Mouse (Mus musculus): ENCODE results near the gene Shc3.

The Shc3 gene

DNA sequence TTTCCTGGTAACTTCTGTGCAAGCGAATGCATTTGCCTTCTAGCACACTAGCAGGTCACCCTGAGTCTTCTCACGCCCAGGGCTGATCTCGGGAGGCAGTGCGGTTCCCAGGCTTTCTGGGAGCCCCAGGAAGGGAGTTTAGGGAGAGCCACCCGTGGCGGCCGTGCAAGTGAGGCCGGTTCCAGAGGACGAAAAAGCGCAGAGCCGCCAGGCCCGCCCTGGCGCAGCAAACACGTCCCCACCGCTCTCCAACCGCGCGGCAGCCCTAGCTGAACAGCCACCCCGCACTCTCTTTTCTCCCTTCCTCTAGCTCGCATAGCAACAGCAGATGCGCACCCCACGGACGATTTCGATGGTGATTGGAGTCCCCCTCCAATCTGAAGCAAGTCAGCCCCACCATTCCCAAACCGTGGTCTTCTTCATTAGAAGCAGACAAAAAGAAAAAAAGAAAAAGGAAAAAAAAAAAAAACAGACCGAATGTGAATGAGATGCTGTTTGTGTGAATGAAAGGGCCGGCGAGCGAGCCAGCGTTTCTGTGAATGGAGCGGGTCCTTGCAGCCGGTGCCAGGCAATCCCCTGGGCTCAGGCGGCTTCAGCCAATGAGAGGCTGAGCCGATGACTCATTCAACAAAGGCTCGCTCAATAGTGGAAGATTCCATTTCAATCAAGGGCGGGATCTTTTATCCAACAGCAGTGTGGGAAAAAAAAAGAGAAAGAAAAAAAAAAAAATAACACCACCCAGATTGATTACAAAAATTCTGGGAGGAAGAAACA, at the start of gene Shc3:
Gene Shc3, minus strand, starts transcription at position 509 of the 774 bp plus-strand sequence.
- DNase-seq: peak; percentile 21

DNA sequence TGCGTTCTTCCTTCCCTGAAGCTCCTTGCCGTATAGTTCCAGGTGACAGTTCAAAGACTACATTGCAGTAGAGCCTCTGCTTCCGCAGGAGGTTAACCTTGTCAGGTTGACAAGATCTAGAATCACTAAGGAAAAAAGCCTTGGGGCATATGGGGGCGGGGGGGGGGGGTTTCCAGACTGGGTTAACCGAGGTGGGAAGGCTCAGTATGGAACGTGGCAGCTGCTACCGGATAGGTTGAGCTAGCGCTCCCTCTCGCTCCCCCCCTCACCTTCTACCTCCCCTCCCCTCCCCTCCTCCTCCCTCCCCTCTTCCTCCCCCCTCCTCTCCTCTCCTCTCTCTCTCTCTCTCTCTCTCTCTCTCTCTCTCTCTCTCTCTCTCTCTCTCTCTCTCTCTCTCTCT, 49.4 kb upstream of the Shc3 start:
- no peak for DNase-seq

DNA sequence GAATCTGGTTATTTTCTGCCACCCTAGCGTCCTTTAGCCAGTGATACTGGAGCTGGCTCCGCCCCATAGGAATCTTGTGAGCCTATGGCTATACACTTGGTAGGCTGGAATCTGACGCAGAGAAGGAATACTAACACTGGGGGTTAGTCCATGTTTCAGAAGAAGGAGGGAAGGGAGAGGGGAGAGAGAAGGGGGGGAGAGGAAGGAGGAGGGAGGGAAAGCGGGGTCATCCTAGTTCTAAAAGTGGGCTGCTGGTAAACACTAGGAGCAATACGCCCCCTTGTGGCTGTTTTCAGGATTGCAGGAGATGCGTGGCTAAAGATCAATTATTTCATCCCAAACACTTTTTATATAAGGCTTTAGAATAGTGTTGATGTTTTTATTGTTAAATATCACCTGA, 48.6 kb upstream of the Shc3 start:
- DNase-seq: peak; percentile 62

- DNase-seq: no peak
Observed at GRCm38 (mm10) chr13:51617306-51617705, 48.1 kb upstream of the Shc3 start.

GRCm38 (mm10) chr13:51616417-51617044, 47.3 kb upstream of the Shc3 start:
- no peak for DNase-seq

DNA sequence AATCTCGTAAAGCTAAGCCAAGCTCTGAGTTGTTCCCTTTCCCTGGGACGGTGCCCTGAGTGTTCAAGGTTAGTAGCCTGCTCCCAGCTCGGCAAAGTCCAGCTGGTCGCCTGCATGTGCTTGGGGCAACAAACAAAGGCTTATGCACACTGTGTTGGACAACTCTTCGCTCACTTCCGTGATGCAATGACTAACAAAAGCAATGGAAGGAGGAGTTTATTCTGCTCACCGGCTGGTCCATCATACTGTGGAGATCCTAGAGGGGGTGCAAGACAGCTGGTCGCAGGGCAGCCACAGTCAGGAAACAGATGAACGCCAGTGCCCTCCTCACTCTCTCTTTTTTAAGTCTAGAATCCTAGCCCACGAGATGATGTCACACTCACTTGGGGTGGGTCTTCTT, 46.6 kb upstream of the Shc3 start:
- no peak for DNase-seq

GRCm38 (mm10) chr13:51611500-51611899, 42.3 kb upstream of the Shc3 start:
- no peak for DNase-seq

- DNase-seq: no peak
Observed at GRCm38 (mm10) chr13:51611060-51611459, 41.8 kb upstream of the Shc3 start.

DNA sequence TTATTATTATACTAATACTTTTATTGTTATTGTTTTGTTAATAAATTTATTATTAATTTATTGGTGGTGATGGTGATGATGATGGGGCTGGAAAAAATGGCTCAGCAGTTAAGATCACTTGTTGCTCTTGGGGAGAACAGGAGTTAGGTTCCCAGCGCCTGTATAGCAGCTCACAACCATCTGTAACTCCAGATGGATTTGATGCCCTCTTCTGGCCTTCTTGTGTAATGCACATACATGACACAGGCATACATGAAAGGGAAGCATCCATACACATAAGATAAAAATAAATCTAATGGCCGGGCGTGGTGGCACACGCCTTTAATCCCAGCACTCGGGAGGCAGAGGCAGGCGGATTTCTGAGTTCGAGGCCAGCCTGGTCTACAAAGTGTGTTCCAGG, 40.0 kb upstream of the Shc3 start:
- DNase-seq: no peak

DNA sequence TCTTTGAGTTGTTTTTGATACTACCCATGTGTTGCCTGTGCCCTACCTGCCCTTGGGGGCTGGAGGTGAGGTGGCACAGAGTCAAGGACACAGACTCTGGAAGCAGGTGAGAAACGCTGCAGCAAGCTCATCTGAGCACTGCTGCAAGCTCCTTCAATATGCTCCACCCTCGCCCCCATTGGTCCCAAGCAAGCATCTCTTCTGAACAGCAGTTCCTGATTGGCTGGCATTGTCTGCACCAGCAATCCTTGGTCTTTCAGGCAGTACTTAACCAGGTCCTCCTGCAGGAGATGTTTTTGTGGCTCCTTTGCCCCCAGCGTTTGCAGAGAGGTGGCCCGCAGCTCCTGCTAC, 34.6 kb upstream of the Shc3 start:
- DNase-seq: no peak

GRCm38 (mm10) chr13:51603221-51603893, 34.1 kb upstream of the Shc3 start:
- peak; percentile 13 for DNase-seq

GRCm38 (mm10) chr13:51602764-51603163, 33.5 kb upstream of the Shc3 start:
- no peak for DNase-seq

DNA sequence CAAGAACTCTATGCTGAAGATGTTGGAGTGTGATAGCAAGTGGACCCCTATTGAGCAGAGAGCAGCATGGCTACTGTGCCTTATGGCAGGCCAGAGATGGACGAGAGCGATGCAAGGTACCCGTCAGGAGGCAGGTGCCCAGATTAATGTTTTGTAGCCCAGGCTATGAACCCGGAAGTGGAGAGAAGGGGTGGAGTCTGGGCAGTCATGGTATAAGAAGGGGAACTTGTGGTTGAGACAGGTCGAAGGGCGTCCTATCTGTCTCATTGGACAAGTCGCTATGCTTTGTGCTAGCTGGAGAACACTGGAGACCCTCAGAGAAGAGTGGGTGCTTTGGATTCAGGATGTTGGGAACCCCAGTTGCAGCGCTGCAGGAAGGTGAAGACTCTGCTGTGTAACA, 30.9 kb upstream of the Shc3 start:
- DNase-seq: no peak

GRCm38 (mm10) chr13:51598063-51598462, 28.8 kb upstream of the Shc3 start:
- DNase-seq: no peak

- DNase-seq: no peak
Observed at GRCm38 (mm10) chr13:51595404-51595803, 26.2 kb upstream of the Shc3 start.

GRCm38 (mm10) chr13:51594656-51595311, 25.6 kb upstream of the Shc3 start:
- DNase-seq: no peak

DNA sequence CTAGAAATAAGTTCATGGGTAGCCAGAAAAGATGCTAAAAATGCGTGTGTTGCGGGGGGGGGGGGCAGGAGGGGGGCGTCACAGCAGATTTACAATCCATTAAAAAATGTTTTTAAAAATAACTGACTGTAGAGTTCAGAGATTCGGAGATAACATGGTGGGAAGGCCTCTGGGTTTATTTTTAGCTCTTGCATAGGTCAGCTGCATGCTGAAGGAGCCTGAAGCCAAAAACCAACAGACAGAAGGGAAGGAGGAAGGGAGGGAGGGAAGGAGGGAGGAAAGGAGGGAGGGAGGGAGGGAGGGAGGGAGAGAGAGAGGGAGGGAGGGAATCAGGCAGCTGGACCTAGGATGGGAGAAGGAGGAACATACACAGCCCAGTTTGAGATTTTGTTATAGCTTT, 18.8 kb upstream of the Shc3 start:
- no peak for DNase-seq

- no peak for DNase-seq
Observed at GRCm38 (mm10) chr13:51582204-51582603, 13.0 kb upstream of the Shc3 start.

- no peak for DNase-seq
Observed at GRCm38 (mm10) chr13:51580263-51581044, 11.2 kb upstream of the Shc3 start.

GRCm38 (mm10) chr13:51573849-51574248, 4.6 kb upstream of the Shc3 start:
- DNase-seq: no peak

DNA sequence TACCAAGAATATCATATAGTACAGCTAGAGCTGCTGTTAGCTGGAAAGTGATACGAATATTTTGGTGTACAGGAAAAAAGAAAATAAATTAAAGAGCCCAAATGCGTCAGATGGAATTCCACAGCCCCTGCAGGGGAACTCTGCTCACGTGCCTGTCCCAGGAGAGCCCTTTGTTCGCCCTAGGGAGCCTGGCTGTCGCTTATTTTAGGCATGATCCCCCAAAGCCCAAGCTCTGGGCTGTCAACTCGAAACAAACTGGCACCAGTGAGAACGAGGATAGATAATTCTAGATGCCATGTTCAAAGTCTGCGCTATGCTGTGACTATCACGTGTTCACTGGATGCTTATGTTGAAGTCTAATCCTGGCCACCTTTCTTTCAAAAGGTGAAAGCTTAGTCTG, 892 bp upstream of the Shc3 start:
- DNase-seq: no peak

DNA sequence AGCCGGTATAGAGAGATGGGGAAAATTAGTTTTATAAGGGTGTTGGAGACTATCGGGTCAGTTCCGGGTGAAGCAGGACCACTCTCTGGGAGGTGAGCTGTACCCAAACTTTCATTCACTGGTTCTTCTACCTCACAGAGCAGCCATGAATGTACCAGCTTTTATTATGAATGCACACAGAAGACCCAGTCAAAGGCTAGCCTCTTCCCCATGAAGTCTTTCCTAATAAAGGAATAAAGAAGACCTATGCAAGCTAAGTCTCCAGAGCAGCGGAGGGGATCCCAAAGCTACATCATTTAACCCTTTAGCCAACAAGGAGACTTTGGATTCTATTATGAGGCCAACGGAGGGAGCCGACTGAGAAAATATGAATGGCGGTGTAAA, 458 bp upstream of the Shc3 start:
- DNase-seq: no peak

DNA sequence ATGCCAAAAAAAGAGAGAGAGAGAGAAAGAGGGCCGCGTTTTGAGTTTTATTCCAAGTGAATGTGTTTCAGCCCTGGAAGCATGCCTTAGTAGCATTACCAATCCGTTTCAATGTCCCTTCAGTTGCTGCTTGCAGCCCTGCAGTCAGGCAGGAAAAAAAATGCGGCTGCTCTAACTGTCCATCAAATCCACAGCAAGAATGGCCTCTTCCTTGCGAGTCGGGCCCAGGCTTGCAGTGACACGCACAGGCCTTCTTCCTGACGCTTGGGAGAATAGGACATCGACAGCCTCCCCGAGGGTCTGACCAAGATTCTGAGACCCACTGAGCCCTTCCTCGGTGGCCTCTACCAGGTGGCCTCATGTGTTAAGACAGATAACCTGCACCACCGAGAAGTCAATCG, 718 bp downstream of the Shc3 start:
- no peak for DNase-seq

All from liver (tissue).